Mouse (Mus musculus) heart, adult 18-20 months (tissue): ENCODE results near the gene Mnd1. TPM values are rescaled to one million over a fixed set of nuclear protein-coding genes. Genes with fewer than 3 reads are reported as not detected.

Experiments
- DNase-seq, 2 experiments: peaks; one replicate each; pipeline ENCODE4 v3.0.0; 2021 to 2022; ENCODE audit warnings: mixed read lengths in 1 of 2
- long read RNA-seq, 2 experiments: library from polyadenylated mRNA; stranded (forward); transcript quantifications; one replicate each; pipeline ENCODE4 v2.0.0; 2021
- total RNA-seq, 2 experiments: library from RNA; stranded (reverse); gene quantifications; 2 replicates each; pipeline ENCODE4 v1.2.3; 2021

Mnd1 gene
- 1 to 10 TPM; 2.7 to 2.8 TPM for total RNA-seq
- long read RNA-seq, experiment 1, partial matches to known transcripts: 0 of 1 reads
- long read RNA-seq, experiment 1, other reads (novel, unspliced or antisense): 0 of 1 reads
- long read RNA-seq, experiment 2: 0 reads

DNA sequence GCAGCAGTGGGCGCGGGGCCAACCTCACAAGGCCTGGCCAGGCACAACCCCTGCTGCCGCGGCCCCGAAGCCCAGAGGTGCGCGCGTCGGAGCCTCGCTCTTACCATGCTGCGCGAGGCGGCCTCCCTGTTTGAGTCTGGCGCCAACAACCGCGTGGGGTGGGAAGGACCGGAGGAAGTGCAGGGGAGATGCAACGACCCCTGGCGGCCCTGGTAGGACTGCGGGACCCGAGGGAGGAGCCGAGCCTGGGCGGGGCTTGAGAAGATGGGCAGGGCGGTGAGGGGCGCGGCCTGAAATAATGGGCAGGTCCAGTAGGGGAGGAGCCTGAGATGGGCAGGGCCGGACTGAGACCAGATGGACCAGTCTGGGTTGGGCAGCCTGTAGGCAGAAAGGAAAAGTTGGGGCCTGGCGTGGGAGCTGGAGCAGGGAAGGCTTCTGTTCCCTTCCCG, at the start of gene Mnd1:
Mnd1 (minus strand) TSS at position 229 of the 449 bp plus-strand sequence.
- peak; percentile 98 to 99 for DNase-seq

DNA sequence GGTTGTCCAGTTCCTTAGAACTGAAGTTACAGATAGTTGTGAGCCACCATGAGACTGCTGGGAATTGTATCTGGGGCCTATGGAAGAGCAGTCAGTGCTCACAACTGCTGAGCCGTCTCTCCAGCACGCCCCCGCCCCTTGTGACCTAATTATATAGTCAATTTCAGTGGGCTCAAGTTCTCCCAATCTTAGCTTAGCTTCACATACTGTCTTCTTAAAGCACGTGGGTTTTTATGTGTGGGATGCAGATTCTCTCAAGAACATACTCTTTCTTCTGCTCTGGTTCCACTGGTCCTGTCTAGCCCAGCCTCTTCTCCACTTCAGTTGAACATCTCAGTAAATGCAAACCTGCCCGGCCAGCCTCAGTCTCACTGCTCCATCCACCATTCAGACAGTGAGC, 49.1 kb upstream of the Mnd1 start:
- DNase-seq: no peak

DNA sequence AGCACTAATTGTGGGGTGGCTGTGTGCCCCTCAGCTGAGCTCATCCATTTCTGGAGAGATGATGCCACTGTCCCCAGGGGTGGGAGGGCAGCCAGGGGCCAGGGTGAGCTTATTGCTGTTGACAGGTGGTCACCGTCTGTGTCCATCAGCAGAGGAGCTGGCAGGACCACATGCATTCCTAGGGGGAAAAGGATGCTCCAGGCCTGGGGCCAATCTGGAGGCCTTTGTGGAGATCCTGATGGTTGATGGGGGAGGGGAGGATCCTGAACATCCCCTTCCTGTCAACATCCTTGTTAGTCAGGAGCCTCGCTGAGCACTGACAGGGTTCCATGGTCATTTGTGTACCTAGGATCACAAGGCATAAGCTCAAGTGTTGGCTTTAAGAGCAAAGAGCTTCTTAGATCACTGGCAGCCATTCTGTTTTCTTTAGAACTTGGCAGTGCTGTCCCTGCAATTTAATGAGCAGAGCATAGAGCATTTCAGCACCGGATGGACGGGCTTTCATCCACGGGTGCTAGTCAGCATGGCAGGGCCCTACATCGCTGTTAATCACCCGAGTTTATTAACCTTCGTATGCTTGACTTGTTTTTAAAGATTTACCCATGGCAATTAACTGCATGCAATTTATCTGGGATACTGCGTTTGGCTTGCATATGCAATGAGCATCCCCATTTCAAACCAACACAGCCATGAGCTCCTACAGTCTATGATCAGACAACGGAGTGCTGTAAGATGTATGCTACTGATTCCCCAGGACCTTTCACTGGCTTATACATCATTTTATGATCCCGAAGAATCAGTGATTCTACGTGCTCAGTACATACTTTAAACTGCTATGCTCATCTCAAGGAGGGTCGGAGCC, 45.2 kb upstream of the Mnd1 start:
- no peak for DNase-seq

DNA sequence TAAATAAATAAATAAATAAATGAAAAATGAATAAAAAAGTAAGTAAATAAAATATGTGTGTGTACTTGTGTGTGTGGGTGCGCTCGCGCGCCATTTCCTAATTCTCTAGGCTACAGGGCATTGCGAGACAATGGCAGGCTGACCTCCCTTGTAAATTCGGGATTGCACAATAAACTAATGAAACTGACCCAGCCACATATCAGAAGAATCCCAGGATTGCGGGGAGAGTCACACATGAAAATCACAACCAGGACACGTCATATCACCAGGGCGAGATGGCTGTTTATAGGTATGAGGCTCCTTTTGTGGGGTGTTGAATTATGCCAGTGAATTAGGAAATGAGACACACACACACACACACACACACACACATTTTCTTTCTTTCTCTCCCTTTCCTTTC, 43.9 kb upstream of the Mnd1 start:
- DNase-seq: no peak

DNA sequence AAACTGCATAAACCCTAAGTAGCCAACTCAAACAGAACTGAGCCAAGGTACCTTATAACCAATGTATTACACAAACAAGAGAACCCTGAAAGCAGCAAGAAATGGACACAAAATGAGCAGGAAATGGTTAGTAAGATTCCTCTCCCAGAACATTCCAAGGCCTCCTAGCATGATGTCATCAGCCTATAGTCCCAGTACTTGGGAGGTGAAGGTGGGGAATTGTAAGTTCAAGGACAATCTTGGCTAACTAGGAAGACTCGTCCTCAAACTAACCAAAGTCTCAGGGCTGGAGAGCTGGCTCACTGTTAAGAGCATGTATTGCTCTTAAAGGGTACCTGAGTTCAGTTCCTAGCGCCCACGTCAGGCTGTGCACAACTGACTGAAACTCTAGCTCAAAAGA, 42.6 kb upstream of the Mnd1 start:
- DNase-seq: no peak

DNA sequence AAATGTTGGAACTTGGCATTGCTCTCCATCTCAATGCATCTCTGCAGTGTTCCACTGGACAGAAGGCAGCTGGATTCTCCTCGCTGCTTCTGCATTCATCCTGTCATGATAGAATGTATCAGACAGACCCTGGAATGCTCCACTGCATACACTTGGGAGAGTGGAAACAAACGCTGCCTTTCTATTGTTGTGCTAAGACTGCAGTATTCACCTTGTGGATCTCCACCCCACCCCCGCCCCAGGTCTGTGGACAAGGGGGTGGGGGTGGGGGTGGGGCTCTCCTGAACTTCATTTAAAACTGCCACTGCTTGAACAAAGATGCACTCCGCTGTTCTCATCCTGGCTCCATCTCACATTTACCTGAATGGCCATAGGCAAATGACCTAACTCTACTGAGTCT, 38.3 kb upstream of the Mnd1 start:
- DNase-seq: no peak

DNA sequence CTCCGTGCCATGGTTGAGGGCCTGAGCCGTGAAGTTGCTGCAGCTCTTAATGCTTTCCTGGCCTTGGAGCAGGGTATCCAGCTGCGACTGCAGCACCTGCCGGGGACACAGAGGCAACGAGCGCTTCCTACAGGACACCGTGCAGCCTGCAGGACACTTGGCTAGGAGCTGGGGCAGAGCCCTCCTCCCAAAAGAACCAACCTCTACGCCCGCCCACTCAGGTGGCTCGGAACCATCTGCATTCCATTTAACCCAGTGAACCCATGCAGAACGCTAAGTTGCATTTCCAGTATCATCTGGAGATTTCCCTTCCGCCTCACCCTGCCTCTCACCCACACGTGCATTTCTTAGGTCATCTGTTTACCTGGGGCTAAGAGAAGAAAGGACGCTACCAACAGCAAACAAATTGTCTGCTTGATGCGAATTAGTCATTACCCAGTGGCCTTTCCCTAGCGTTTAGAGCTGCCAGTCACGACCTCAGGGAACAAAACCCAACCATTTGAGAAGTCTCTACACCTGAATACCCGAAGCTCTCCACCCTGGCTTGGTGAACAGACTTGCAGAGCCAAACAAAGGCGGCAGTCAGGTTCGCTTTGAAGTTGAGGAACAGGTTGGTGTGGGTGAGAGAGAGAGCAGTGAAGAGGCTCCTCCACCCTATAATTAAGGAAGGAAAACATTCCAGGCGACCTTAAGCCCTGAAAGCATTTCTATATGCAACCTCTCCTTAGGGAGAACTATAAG, 35.7 kb upstream of the Mnd1 start:
- no peak for DNase-seq

DNA sequence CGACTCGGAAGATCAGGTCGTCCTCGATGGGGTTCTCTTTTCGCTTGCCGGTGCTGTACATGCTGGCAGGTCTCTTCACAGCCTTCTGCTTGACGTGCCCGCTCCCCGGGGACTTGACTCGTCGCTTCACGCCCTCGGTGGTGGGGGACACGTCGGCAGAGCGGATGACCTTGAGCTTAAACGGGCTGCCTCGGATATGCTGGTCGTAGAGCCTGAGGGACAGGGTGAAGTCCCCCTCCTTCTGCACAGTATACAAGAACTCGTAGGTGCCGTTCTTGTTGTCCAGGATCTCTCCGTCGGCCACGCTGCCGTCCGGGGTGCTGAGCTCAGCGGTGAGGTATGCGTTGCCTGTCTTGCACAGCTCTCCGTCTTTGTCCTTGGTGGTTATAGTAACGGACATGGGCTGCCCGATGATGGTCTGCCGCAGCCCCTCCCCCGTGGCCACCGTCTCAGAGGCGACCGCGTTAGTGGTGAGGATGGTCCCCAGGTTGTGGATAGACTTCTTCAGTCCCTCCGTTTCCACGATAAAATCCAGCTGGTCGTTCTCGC, 35.0 kb upstream of the Mnd1 start:
- peak; percentile 17 to 49 for DNase-seq

DNA sequence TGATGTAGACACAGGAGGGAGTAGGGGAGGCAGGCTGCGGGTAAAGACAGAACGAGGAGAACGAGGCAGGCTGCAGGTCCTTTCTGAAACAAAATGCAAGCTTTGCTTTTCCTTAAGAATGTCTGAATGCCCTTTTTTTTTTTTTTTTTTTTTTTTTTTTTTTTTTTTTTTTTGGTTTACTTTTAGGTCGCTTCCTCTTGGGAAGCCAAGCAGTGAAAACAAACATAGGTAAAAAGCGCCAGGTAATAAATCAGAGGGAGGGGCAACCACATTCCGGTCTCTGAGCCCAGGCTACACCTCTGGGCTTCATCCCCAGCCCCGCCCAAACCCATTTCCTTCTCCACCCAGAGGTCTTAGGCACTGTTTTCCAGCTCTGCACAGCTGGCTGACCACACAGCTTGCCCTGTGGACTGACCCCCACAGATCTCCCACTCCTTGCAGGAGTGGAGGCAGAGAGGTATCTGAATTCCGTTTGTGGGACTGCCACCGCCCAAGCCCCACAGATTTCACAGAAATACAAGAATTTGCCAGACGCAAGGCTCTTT, 34.1 kb upstream of the Mnd1 start:
- DNase-seq: peak in 1 of 2 experiments; percentile 10

DNA sequence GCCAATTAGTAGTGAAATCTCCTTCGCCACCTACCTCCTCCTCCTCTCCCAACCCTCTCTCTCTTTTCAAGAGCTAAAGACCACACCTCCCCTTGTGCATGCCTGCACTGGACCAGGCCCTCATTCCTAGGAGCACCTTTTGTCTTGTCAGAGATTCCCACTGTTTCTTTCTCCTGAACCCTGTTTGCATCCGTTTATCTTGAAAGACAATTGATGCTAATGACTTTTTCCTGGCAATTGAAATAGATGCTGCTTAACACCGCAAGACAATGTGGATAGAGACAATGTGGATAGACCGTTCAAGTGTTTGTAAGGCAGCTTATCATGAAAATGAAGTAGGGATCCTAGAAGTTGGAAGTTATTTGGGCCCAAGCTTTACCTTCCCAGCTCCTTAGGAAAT, 26.1 kb upstream of the Mnd1 start:
- DNase-seq: no peak

DNA sequence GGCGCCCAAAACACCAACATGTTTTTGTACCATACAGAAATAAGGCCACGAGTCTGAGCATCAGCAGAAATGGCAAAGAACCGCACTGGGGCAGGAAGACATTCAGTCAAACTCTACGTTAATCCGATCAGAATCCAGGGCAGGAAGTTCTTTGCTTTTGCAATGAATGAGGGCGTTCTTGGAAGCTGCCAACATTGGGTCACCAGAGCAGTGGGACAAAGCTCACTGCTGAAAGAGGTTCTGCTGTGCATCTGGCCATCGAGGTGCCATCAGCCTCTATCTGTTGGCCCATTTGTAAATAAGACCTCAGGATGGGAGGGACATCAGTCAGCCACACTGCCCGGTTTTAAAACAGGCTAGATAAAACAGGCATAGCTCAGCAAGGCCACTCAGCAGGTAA, 25.5 kb upstream of the Mnd1 start:
- DNase-seq: no peak

DNA sequence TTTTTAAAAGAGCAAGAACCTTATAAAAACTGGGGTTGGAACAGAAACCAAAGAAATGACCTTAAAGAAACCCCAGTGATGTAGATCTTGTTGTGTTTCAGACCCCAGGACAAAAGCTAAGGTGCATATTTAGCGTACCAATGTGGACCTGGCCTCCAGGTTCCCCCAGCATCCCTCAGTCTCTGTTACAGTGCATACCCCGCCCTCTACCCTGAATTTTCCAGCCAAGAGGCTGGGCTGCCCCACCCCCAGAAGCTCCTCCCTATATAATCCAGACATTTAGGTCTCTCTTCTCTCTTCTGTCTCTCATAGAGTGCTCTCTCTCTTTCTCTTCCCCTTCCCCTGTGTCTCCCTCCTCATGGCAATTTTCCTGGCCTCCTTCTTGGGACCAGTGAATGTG, 24.7 kb upstream of the Mnd1 start:
- no peak for DNase-seq

DNA sequence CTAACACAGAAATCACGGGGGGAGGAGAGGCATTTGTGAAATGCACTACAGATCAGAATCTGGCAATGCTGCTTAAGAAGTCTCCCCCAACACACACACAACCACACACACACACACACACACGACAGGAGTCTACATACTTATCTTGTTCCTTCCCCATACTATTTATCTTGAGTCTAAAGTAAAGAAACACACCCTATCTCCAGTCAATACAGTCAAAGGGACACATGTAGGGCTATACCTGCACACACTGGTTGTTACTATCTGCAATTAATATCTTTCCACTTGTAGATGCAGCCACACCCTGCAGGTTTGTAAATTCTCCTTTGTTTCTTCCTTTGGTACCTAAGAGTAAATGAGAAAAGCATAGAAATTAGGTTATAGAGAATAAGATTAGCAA, 22.2 kb upstream of the Mnd1 start:
- DNase-seq: no peak

DNA sequence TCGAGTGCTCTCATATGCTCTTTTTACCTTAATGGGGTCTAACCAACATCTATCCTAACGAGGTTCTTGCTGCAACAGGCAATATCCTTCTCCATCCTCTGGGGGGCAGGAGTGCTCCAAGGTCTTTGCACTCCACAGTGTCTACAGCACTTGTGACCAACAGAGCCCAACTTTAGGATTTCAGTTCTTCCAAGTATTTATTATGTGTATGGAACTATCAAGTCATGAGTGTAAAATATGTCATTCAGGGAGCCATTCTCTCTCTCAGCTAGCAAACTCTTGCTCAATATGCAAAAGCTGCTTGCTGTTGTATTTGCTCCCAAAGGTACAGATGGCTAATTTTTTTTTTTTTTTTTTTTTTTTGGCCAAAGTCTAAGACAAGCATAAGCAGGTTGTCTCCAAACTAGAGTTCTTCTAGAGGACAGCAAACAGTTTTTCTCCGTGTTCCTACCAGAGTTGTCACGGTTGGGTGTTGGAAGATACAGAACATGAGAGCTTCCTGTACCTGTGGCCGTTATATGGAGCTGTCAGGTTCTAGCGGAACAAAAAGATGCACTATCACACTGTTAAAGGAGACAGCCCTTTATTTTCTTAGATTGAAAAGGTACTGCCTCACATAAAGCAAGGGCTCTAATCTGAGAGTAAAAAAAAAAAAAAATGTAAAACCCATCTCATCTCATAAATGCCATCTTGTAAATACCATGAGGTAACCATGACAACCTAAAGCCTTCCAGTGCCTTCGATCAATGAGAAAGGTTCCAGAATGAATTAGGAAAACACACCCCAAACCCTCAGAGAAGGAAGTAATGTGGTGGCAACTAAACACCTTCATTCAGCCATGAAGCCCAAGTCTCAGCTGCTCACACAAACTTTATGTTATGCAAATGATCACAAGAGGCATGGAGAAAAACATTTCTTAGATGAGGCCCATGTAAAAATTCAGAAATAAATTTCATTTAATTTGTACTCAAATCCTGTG, 20.0 kb upstream of the Mnd1 start:
- DNase-seq: peak; percentile 70 to 88

DNA sequence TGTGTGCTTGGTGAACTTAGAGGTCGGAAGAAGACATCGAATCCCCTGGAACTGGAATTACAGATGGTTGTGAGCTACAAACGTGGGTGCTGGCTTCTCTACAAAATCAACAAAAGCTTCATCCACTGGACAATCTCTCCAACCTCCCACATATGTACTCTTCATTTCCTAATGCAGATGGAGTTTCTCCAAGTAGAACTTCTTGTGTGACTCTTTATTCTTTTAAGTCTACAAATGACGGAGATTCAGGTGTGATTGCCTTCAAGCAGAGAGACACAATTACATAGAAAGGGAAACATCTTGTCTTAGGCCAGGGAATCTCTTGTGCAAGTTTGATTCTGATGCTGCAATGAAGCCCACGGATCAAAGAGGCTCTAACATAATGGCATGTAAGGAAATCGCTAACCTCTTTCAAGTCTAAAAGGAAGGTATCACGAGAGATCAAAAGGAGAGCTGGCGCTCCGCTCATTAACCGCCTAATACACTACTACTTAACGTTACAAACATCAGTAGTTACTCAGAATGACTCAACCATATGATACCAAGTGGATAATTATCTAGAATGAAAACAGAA, 18.1 kb upstream of the Mnd1 start, which contains the start of gene Gm6525:
Gm6525 (plus strand) TSS at position 524 of the 574 bp plus-strand sequence.
- DNase-seq: no peak

DNA sequence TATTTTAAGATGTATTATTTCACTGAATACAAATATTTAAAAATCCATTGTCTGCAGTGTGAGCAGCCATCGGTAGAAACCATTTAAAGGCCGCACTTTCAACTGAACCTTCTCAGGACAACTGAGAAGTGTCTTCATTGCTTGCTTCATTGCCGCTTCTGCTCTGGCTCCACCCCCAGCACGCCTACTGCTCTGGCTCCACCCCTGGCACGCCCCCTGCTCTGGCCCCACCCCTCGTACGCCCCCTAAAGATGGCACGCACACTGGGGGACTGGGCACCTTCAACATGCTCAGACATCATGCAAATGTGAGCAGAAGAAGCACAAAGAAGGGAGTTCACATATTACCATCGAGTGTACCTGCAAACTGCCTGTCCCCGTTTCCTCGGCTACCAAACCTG, 16.8 kb upstream of the Mnd1 start:
- DNase-seq: no peak

DNA sequence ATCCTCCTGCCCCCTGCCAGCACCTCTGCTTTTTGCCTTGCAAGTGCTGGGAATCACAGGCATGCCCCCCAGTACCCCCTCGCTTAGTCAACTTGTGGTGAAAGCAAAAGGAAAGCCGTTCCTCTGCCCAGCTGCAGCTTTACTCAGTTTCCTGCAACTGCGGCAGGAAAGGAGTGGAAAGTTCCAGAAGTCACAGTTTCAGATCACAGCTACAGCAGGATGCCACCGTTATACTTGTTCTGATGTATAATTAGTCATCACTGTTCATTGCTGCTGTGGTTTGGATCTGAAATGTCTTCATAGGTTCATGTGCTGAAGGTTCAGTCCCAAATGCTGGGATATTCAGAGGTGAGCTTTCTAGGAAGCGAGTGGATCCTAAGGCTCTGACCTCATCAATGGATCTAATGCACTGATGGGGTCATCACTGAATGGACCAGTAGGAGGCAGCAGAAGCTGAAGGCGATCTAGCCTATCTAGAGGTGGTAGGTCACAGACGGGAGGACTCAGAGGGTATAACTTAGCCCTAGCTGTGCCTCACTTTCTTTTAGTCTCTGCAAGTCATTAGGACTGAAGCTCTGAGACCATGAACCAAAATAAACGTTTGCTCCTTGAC, 13.9 kb upstream of the Mnd1 start:
- DNase-seq: no peak

DNA sequence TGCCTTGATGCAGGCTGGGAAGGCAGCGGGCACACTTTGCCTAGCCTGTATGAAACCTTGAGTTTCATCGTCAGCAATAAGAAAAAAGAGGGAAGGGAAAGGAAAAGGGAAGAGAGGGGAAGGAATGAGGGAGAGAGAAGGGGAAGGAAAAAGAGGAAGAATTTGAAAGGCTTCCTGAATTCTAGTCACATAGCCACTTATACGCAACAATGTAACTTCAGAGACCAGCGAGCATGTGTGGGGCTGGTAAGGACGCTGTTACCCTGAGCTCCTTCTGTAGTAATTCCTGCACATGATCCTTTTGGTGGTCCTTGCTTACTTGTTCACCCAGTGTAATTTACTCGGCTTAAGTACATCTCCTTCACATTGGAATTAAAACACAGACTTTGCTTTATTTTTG, 13.4 kb upstream of the Mnd1 start:
- no peak for DNase-seq

DNA sequence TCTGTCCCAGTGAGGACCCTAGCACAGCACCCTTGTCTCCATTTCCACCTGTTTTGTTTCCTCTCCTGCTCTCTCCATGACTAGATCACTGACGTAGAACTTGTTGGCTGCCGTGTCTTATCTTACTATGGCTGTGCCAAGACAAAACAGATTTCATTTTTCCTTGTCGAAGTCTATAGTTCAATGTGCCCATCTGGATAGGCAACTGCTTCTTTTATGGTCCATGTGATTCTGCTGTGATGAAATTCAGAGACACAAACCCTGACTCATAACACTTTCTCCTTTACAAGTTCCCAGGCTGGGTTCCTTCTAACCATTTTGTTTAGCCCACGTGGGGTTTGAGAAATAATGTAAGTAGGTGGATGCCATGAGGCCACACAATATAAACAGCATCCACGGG, 10.5 kb upstream of the Mnd1 start:
- no peak for DNase-seq

DNA sequence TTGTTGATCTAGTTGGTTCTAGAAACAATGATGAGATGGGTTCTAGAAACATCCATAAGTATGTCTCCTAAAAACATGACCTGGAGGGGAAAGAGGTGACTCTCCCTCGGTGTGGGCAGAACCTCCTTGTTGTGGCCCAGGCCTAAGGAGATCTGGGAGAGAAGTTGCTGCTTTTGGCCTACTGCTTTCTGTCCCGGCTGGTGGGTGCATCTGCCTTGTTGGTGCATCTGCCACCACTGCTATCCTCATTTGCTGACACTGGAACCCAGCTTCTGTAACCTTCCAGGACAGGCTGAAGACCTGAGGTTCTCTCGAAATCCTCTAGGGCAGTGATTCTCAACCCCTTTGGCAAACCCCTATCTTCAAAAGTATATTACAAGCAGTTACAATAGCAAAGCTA, 9.8 kb upstream of the Mnd1 start:
- DNase-seq: no peak
